Mouse (Mus musculus) testis, adult 2 months (tissue): ENCODE results near the gene Gtf3c5. TPM values are rescaled to one million over a fixed set of nuclear protein-coding genes. Genes with fewer than 3 reads are reported as not detected.

Source experiments
- H3K27ac ChIP-seq: fragments of 200-500 bp; 2 replicates; pipeline ENCODE4 v1.5.1; 2012; ENCODE audit warnings: low read depth, low read length; ENCODE audit not compliant: control insufficient read depth, insufficient read depth
- H3K27me3 ChIP-seq: fragments of 200-500 bp; 2 replicates; pipeline ENCODE4 v1.6.1; 2012; ENCODE audit warnings: mild to moderate bottlenecking, low read length, moderate library complexity; ENCODE audit not compliant: control insufficient read depth, insufficient read depth
- H3K36me3 ChIP-seq: fragments of 200-500 bp; 2 replicates; pipeline ENCODE4 v1.6.1; 2012; ENCODE audit warnings: mild to moderate bottlenecking, low read length; ENCODE audit not compliant: control insufficient read depth, insufficient read depth
- H3K4me1 ChIP-seq: fragments of 200-500 bp; 2 replicates; pipeline ENCODE4 v1.6.1; 2012; ENCODE audit warnings: low read length; ENCODE audit not compliant: control insufficient read depth, insufficient read depth
- H3K4me3 ChIP-seq: fragments of 200-500 bp; 2 replicates; pipeline ENCODE4 v1.5.1; 2012; ENCODE audit warnings: low read depth, mild to moderate bottlenecking, low read length, moderate library complexity, mixed read lengths; ENCODE audit not compliant: control insufficient read depth
- CTCF ChIP-seq: fragments of 200-500 bp; IDR thresholded peaks from 2 replicates; pipeline ENCODE4 v1.5.1; 2012; ENCODE audit warnings: low read depth, mild to moderate bottlenecking, inconsistent platforms, low read length, moderate library complexity; ENCODE audit not compliant: control insufficient read depth, insufficient read depth, insufficient replicate concordance
- POLR2A ChIP-seq: fragments of 200-500 bp; IDR thresholded peaks from 2 replicates; pipeline ENCODE4 v1.6.1; 2012; ENCODE audit warnings: low read depth, mild to moderate bottlenecking, inconsistent platforms, low read length, moderate library complexity; ENCODE audit not compliant: control insufficient read depth
- polyA plus RNA-seq: library from polyadenylated mRNA; depleted of rRNA; stranded (reverse); fragments of >200 nt; gene quantifications from 2 replicates; pipeline ENCODE4 v1.2.3, GENCODE M21; 2012

Gtf3c5 gene
- polyA plus RNA-seq, 1 experiment, result 17.3 TPM

GRCm38 (mm10) chr2:28536766-28537633 is 46.6 kb downstream of the Gtf3c5 start:
- Histone ChIP-seq H3K4me3 (no peak overlapping the region), H3K27ac (no peak overlapping the region), H3K36me3 (no peaks in the 10 kb centered on the region; the same call in 1 of the 2 replicates), H3K4me1 (peaks cover 8% of the 10 kb centered on the region), H3K27me3 (no peaks in the 10 kb centered on the region)
- TF ChIP-seq CTCF, result no peak

- TF ChIP-seq POLR2A (no peak), CTCF (no peak)
- Histone ChIP-seq H3K27ac (no peak overlapping the region), H3K36me3 (no peaks in the 10 kb centered on the region; the same call in 1 of the 2 replicates), H3K4me3 (no peak overlapping the region), H3K4me1 (peaks cover 8% of the 10 kb centered on the region), H3K27me3 (no peaks in the 10 kb centered on the region)
Measured at GRCm38 (mm10) chr2:28536166-28536565, 47.4 kb downstream of the Gtf3c5 start.

GRCm38 (mm10) chr2:28535650-28536049 is 47.9 kb downstream of the Gtf3c5 start:
- TF ChIP-seq POLR2A (no peak), CTCF (no peak)
- peaks cover 8% of the 10 kb centered on the region for H3K4me1 ChIP-seq
- H3K4me3 ChIP-seq, result no peak overlapping the region
- no peaks in the 10 kb centered on the region; the same call in 1 of the 2 replicates for H3K36me3 ChIP-seq
- no peaks in the 10 kb centered on the region for H3K27me3 ChIP-seq
- H3K27ac ChIP-seq, result no peak overlapping the region

GRCm38 (mm10) chr2:28535263-28535540 is 48.3 kb downstream of the Gtf3c5 start:
- Histone ChIP-seq H3K4me1 (peaks cover 10% of the 10 kb centered on the region), H3K4me3 (no peak overlapping the region), H3K27me3 (no peaks in the 10 kb centered on the region), H3K27ac (no peak overlapping the region), H3K36me3 (no peaks in the 10 kb centered on the region)
- TF ChIP-seq CTCF, result no peak

GRCm38 (mm10) chr2:28534436-28535262 is 48.9 kb downstream of the Gtf3c5 start:
- H3K27ac ChIP-seq, result no peak overlapping the region
- no peak overlapping the region for H3K4me3 ChIP-seq
- H3K4me1 ChIP-seq, result peaks cover 10% of the 10 kb centered on the region

GRCm38 (mm10) chr2:28533901-28534435 is 49.6 kb downstream of the Gtf3c5 start:
- H3K27ac ChIP-seq, result no peak overlapping the region
- H3K27me3 ChIP-seq, result no peaks in the 10 kb centered on the region
- no peaks in the 10 kb centered on the region for H3K36me3 ChIP-seq
- no peak overlapping the region for H3K4me3 ChIP-seq
- peaks cover 10% of the 10 kb centered on the region for H3K4me1 ChIP-seq
- TF ChIP-seq POLR2A, result no peak
- no peak for TF ChIP-seq CTCF

More at GRCm38 (mm10) chr2:28534436-28535262, 48.9 kb downstream of the Gtf3c5 start:
- no peaks in the 10 kb centered on the region for H3K27me3 ChIP-seq
- H3K36me3 ChIP-seq, result no peaks in the 10 kb centered on the region
- no peak for TF ChIP-seq CTCF
- TF ChIP-seq POLR2A, result no peak
